Comparison of ENCODE assay signal across 8 mouse cellular contexts in genomic region chr16:72028798-72029197, GRCm38 (mm10).
DNase-seq lines count a peak whose midpoint lies in the region; ATAC-seq and TF ChIP-seq lines count a peak whose summit lies in the region.

No protein-coding gene starts in this region.

- H3K27ac ChIP-seq in heart, embryonic 14.5 days (replicated peaks in 1 of 2; ENCODE audit: control insufficient read depth in 1 of 2, insufficient read depth in 1 of 2, low read depth in 2 of 2, low read length in 2 of 2), result no peak overlapping the region
- H3K27ac ChIP-seq in forebrain, embryonic 11.5 days (ENCODE audit: low read depth, low read length), result no peak overlapping the region
- H3K27ac ChIP-seq in left cerebral cortex, adult 2 months, result peak overlapping the region; percentile 36
- no peak overlapping the region for H3K27ac ChIP-seq in olfactory bulb, adult 2 months (ENCODE audit: insufficient read depth, low read depth, low read length)

- WGBS in heart, embryonic 14.5 days, result under 1% methylated on average over 18 of the region's 18 CpGs
- WGBS in forebrain, embryonic 11.5 days, result under 1% methylated on average over 18 of the region's 18 CpGs
- WGBS in olfactory bulb, adult 2 months, result 1% methylated on average over 18 of the region's 18 CpGs

- TF ChIP-seq CTCF in left cerebral cortex, adult 2 months (IDR thresholded peaks at IDR 0.05), result no peak
- TF ChIP-seq CTCF in olfactory bulb, adult 2 months (IDR thresholded peaks at IDR 0.05; ENCODE audit: insufficient read depth, low read depth, low read length), result no peak

- peak overlapping the region; percentile 42 to 47 for H3K4me3 ChIP-seq in heart, embryonic 14.5 days (ENCODE audit: control insufficient read depth in 1 of 2, insufficient read depth in 1 of 2, low read depth in 1 of 2, low read length in 2 of 2)
- peak overlapping the region; percentile 49 for H3K4me3 ChIP-seq in forebrain, embryonic 11.5 days (ENCODE audit: low read depth, low read length)
- peak overlapping the region; percentile 51 for H3K4me3 ChIP-seq in left cerebral cortex, adult 2 months
- peak overlapping the region; percentile 56 for H3K4me3 ChIP-seq in olfactory bulb, adult 2 months (ENCODE audit: insufficient read depth, low read depth, low read length)

- peak overlapping the region; percentile 80 for H3K4me2 ChIP-seq in heart, embryonic 14.5 days (ENCODE audit: low read length)
- H3K4me2 ChIP-seq in forebrain, embryonic 11.5 days (ENCODE audit: low read depth, low read length, severe bottlenecking), result peak overlapping the region; percentile 91

- no peak for TF ChIP-seq POLR2A in olfactory bulb, adult 2 months (IDR thresholded peaks at IDR 0.05; ENCODE audit: insufficient read depth, low read depth, low read length)

- no peak for ATAC-seq in heart, embryonic 14.5 days (ENCODE audit: insufficient number of reproducible peaks, insufficient read depth, low FRiP score, low read depth)
- peak; percentile 31 for ATAC-seq in forebrain, embryonic 11.5 days (replicated peaks; ENCODE audit: low FRiP score)

- peak overlapping the region; percentile 6 for H3K9ac ChIP-seq in heart, embryonic 14.5 days (ENCODE audit: low read length)
- peak overlapping the region; percentile 65 for H3K9ac ChIP-seq in forebrain, embryonic 11.5 days (ENCODE audit: low read length)

- H3K27me3 ChIP-seq in heart, embryonic 14.5 days (ENCODE audit: control insufficient read depth, insufficient read depth, low read length), result peaks cover 13% of the 10 kb centered on the region; the same call in 1 of the 2 replicates
- no peaks in the 10 kb centered on the region; the same call in 1 of the 2 replicates for H3K27me3 ChIP-seq in forebrain, embryonic 11.5 days (ENCODE audit: control insufficient read depth, insufficient read depth, low read length)

- H3K9me3 ChIP-seq in heart, embryonic 14.5 days (ENCODE audit: control insufficient read depth, low read length), result no peaks in the 10 kb centered on the region
- H3K9me3 ChIP-seq in forebrain, embryonic 11.5 days (ENCODE audit: control insufficient read depth, low read length), result no peaks in the 10 kb centered on the region

- peaks cover 0 to 13% of the 10 kb centered on the region in 2 experiments; a peak in 2 of 4 replicates for H3K4me1 ChIP-seq in heart, embryonic 14.5 days (ENCODE audit: control insufficient read depth in 2 of 2, insufficient read depth in 2 of 2, low read length in 2 of 2)
- H3K4me1 ChIP-seq in forebrain, embryonic 11.5 days (replicated peaks; ENCODE audit: control insufficient read depth, insufficient read depth, low read length), result peaks cover 4% of the 10 kb centered on the region; the same call in 1 of the 2 replicates
- 0 out of 2 replicates have a peak, but pooled peaks cover 5% of the 10 kb centered on the region for H3K4me1 ChIP-seq in olfactory bulb, adult 2 months (ENCODE audit: control insufficient read depth, insufficient read depth, low read length)

- no peak for DNase-seq in heart, postnatal 25 days (ENCODE audit: low spot score)
- DNase-seq in R1 (ENCODE audit: low read depth, low spot score), result peak; percentile 10
- DNase-seq in forebrain, embryonic 11.5 days (ENCODE audit: low spot score), result peak; percentile 64
- peak; percentile 15 to 28 for DNase-seq in left cerebral cortex, adult 2 months (ENCODE audit: extremely low spot score in 1 of 2, low spot score in 2 of 2)
- DNase-seq in gastrocnemius, postnatal 25 days, result no peak
- no peak for DNase-seq in urinary bladder, postnatal 4 days (ENCODE audit: low spot score in 2 of 2)

- H3K36me3 ChIP-seq in heart, embryonic 14.5 days (ENCODE audit: control insufficient read depth, insufficient read depth, low read length), result no peaks in the 10 kb centered on the region
- no peaks in the 10 kb centered on the region for H3K36me3 ChIP-seq in forebrain, embryonic 11.5 days (ENCODE audit: control insufficient read depth, insufficient read depth, low read length)

- intact Hi-C loops in heart, postnatal 25 days (cut with DNase I), result no loop called here
- intact Hi-C loops in left cerebral cortex, adult 2 months (cut with DNase I), result no loop called here

Comparison
In these comparisons a context has a peak if more than half of its experiments do, and no peak if none do; other contexts are left out.
1. DNase-seq: peak in R1 (single experiment), forebrain, embryonic 11.5 days (single experiment) and left cerebral cortex, adult 2 months (2 of 2); none in heart, postnatal 25 days (single experiment), gastrocnemius, postnatal 25 days (single experiment) and urinary bladder, postnatal 4 days (0 of 2).
2. Peak in every context shown above with its lines, with median percentiles within 50 percentile points of each other: H3K4me3 ChIP-seq.